Comparison of ENCODE assay signal across 21 mouse cellular contexts in genomic region chr5:73548237-73548636, GRCm38 (mm10).
DNase-seq lines count a peak whose midpoint lies in the region; ATAC-seq and TF ChIP-seq lines count a peak whose summit lies in the region.
"Had no signal": no experiment of that assay in that cellular context is flagged by ENCODE, and none has a peak within 500 bp of the region (broad histone marks: within the 10 kb centered on the region; RNA-seq: fewer than 3 reads in every experiment).

No protein-coding gene starts in this region.

- 45% methylated on average over 7 of the region's 7 CpGs for WGBS in heart, postnatal 0 days

- no peak for TF ChIP-seq CTCF in gastrocnemius, adult 2 months (IDR thresholded peaks at IDR 0.05)
- TF ChIP-seq CTCF in bone marrow macrophage, adult 2 months (IDR thresholded peaks at IDR 0.05; ENCODE audit: low read depth, low read length), result no peak
- no peak for TF ChIP-seq CTCF in heart, postnatal 0 days (IDR thresholded peaks at IDR 0.05; ENCODE audit: low read depth)

- H3K36me3 ChIP-seq in heart, postnatal 0 days (replicated peaks; ENCODE audit: control insufficient read depth, insufficient read depth, low read length), result peaks cover 24% of the 10 kb centered on the region
- H3K36me3 ChIP-seq: heart, embryonic 15.5 days; intestine, embryonic 15.5 days; midbrain, embryonic 15.5 days had no signal

- intact Hi-C loops in gastrocnemius, adult 2 months (cut with DNase I), result no loop called here
- intact Hi-C loops in gastrocnemius, postnatal 14 days (cut with DNase I; ENCODE audit: low total_unique reads), result no loop called here

- no peak for TF ChIP-seq EP300 in heart, postnatal 0 days (IDR thresholded peaks at IDR 0.05; ENCODE audit: low read depth)

- H3K27ac ChIP-seq in gastrocnemius, adult 2 months, result peak overlapping the region; percentile 49; the same call in 1 of the 2 replicates
- peak overlapping the region; percentile 15; the same call in 1 of the 2 replicates for H3K27ac ChIP-seq in bone marrow macrophage, adult 2 months (ENCODE audit: insufficient read depth, low read depth, low read length)
- no peak overlapping the region for H3K27ac ChIP-seq in heart, postnatal 0 days (ENCODE audit: low read depth)
- H3K27ac ChIP-seq: embryonic facial prominence, embryonic 10.5 days; heart, embryonic 15.5 days; hindbrain, embryonic 14.5 days; intestine, embryonic 15.5 days; layer of hippocampus, adult 2 months; limb, embryonic 15.5 days; midbrain, embryonic 15.5 days; neural tube, embryonic 15.5 days had no signal

- H3K4me3 ChIP-seq in gastrocnemius, adult 2 months, result no peak overlapping the region
- H3K4me3 ChIP-seq in bone marrow macrophage, adult 2 months (ENCODE audit: insufficient read depth, low read length), result no peak overlapping the region
- no peak overlapping the region for H3K4me3 ChIP-seq in heart, postnatal 0 days (ENCODE audit: low read depth, low read length)
- H3K4me3 ChIP-seq: embryonic facial prominence, embryonic 10.5 days; heart, embryonic 15.5 days; intestine, embryonic 15.5 days; layer of hippocampus, adult 2 months; limb, embryonic 15.5 days; midbrain, embryonic 15.5 days; neural tube, embryonic 15.5 days had no signal

- H3K9me3 ChIP-seq in heart, postnatal 0 days (replicated peaks; ENCODE audit: control insufficient read depth, low read length), result no peaks in the 10 kb centered on the region
- H3K9me3 ChIP-seq: embryonic facial prominence, embryonic 10.5 days; heart, embryonic 15.5 days; intestine, embryonic 15.5 days; limb, embryonic 15.5 days; midbrain, embryonic 15.5 days; neural tube, embryonic 15.5 days had no signal

- H3K9ac ChIP-seq in heart, postnatal 0 days (replicated peaks; ENCODE audit: low read depth, low read length), result no peak overlapping the region
- H3K9ac ChIP-seq: heart, embryonic 15.5 days; hindbrain, embryonic 14.5 days; intestine, embryonic 15.5 days; limb, embryonic 15.5 days; liver, postnatal 0 days; midbrain, embryonic 15.5 days; neural tube, embryonic 15.5 days had no signal

- no peak for DNase-seq in gastrocnemius, adult 2 months
- no peak for DNase-seq in gastrocnemius, postnatal 14 days
- peak; percentile 35 for DNase-seq in kidney, adult 9 months
- no peak for DNase-seq in kidney, postnatal 10 days
- DNase-seq in heart, postnatal 0 days (ENCODE audit: low spot score), result peak; percentile 14
- DNase-seq in cerebellum, adult 11-12 months, result no peak
- DNase-seq: adrenal gland, adult 8-10 months; cerebellum, adult 2 months; liver, postnatal 0 days; spleen, adult 18-20 months; thymus, postnatal 25 days had no signal

- H3K4me2 ChIP-seq in heart, postnatal 0 days (ENCODE audit: low read depth, low read length), result no peak overlapping the region
- H3K4me2 ChIP-seq: heart, embryonic 15.5 days; hindbrain, embryonic 14.5 days; intestine, embryonic 15.5 days; limb, embryonic 15.5 days; midbrain, embryonic 15.5 days; neural tube, embryonic 15.5 days had no signal

- peaks cover 7% of the 10 kb centered on the region for H3K4me1 ChIP-seq in bone marrow macrophage, adult 2 months (ENCODE audit: control insufficient read depth, insufficient read depth, low read length)
- H3K4me1 ChIP-seq in heart, postnatal 0 days (ENCODE audit: control insufficient read depth, insufficient read depth), result no peaks in the 10 kb centered on the region
- H3K4me1 ChIP-seq: embryonic facial prominence, embryonic 10.5 days; heart, embryonic 15.5 days; intestine, embryonic 15.5 days; midbrain, embryonic 15.5 days; neural tube, embryonic 15.5 days had no signal

- no peaks in the 10 kb centered on the region for H3K27me3 ChIP-seq in heart, postnatal 0 days (ENCODE audit: control insufficient read depth, insufficient read depth, low read length)
- H3K27me3 ChIP-seq: heart, embryonic 15.5 days; intestine, embryonic 15.5 days; limb, embryonic 15.5 days; midbrain, embryonic 15.5 days; neural tube, embryonic 15.5 days had no signal

- no peak for TF ChIP-seq POLR2A in bone marrow macrophage, adult 2 months (IDR thresholded peaks at IDR 0.05; ENCODE audit: borderline replicate concordance, low read depth, low read length)

- ATAC-seq in heart, postnatal 0 days (ENCODE audit: insufficient read depth, low read depth), result no peak
- ATAC-seq in monocyte, adult 5-6 weeks (replicated peaks; ENCODE audit: insufficient number of reproducible peaks, low FRiP score, low TSS enrichment, poor library complexity, severe bottlenecking), result no peak
- ATAC-seq: intestine, embryonic 15.5 days; liver, postnatal 0 days; midbrain, embryonic 15.5 days had no signal

Comparison
In these comparisons a context has a peak if more than half of its experiments do, and no peak if none do; other contexts are left out.
1. DNase-seq: peak in kidney, adult 9 months (single experiment) and heart, postnatal 0 days (single experiment); none in gastrocnemius, adult 2 months (single experiment), gastrocnemius, postnatal 14 days (single experiment), kidney, postnatal 10 days (single experiment) and cerebellum, adult 11-12 months (single experiment).